Mouse (Mus musculus) liver, embryonic 16.5 days (tissue): ENCODE data around the gene Phf23. TPM values are rescaled to one million over a fixed set of nuclear protein-coding genes. Genes with fewer than 3 reads are reported as not detected.
"Not testable (repeated sequence)": the region's sequence is repeated elsewhere in the genome, so short reads cannot be mapped to it uniquely, and the experiment has no call there.

Experiments used
- ATAC-seq: fragments of 200-750 bp; cut with Nextera tagmentation; 2 replicates; pipeline ENCODE4 v1.8.0; 2017; ENCODE audit warnings: low read depth, mild to moderate bottlenecking, moderate number of reproducible peaks, moderate library complexity
- H3K27ac ChIP-seq: fragments of 300-500 bp; sonication (generic); 2 replicates; pipeline ENCODE4 v1.5.1; 2014; ENCODE audit warnings: mild to moderate bottlenecking, low read length
- H3K27me3 ChIP-seq: fragments of 300-500 bp; sonication (generic); 2 replicates; pipeline ENCODE4 v1.6.1; 2014; ENCODE audit warnings: low read depth, low read length, mixed read lengths; ENCODE audit not compliant: control insufficient read depth, insufficient read depth
- H3K36me3 ChIP-seq: fragments of 300-500 bp; sonication (generic); 2 replicates; pipeline ENCODE4 v1.6.1; 2014; ENCODE audit warnings: mild to moderate bottlenecking; ENCODE audit not compliant: control insufficient read depth, insufficient read depth
- H3K4me1 ChIP-seq: fragments of 300-500 bp; sonication (generic); 2 replicates; pipeline ENCODE4 v1.6.1; 2014; ENCODE audit warnings: low read depth, low read length, mixed read lengths; ENCODE audit not compliant: control insufficient read depth
- H3K4me2 ChIP-seq: fragments of 300-500 bp; sonication (generic); 2 replicates; pipeline ENCODE4 v1.6.1; 2014; ENCODE audit warnings: low read depth, low read length, mixed read lengths
- H3K4me3 ChIP-seq: fragments of 300-500 bp; sonication (generic); 2 replicates; pipeline ENCODE4 v1.5.1; 2014; ENCODE audit warnings: low read depth, mild to moderate bottlenecking, low read length
- H3K9ac ChIP-seq: fragments of 300-500 bp; sonication (generic); 2 replicates; pipeline ENCODE4 v1.6.1; 2014; ENCODE audit warnings: low read depth, low read length
- H3K9me3 ChIP-seq: fragments of 300-500 bp; sonication (generic); replicated peaks from 2 replicates; pipeline ENCODE4 v1.6.1; 2016; ENCODE audit warnings: low read length; ENCODE audit not compliant: control insufficient read depth
- WGBS: fragments of 180-500 bp; shearing (Covaris S2); extraction: QIAGEN DNeasy Blood & Tissue Kit; methylation state at CpG from one replicate; pipeline ENCODE4 v1.1.7; 2014; ENCODE audit not compliant: insufficient replicate concordance; 5-methylcytosine and 5-hydroxymethylcytosine counted together
- polyA plus RNA-seq: library from polyadenylated mRNA; unstranded; fragments of >200 nt; fragmentation: Nextera tagmentation; extraction: Ambion mirVana; gene quantifications from 2 replicates; pipeline ENCODE4 v1.2.1, GENCODE M21; 2015

Gene Phf23
- polyA plus RNA-seq, 1 experiment from 2014 or later = 17.5 TPM

- Histone ChIP-seq H3K4me2 (no peak overlapping the region), H3K9ac (no peak overlapping the region), H3K4me1 (peaks cover 8% of the 10 kb centered on the region), H3K36me3 (no peaks in the 10 kb centered on the region), H3K4me3 (no peak overlapping the region), H3K9me3 (no peaks in the 10 kb centered on the region), H3K27ac (no peak overlapping the region), H3K27me3 (peaks cover 2% of the 10 kb centered on the region; the same call in 1 of the 2 replicates)
- no peak for ATAC-seq
- 32% methylated on average over 11 of the region's 11 CpGs for WGBS
These were observed 42.2 kb upstream of the Phf23 start for GRCm38 (mm10) chr11:69953267-69953915.

- H3K9ac ChIP-seq, H3K27me3 ChIP-seq, H3K4me3 ChIP-seq, ATAC-seq, H3K27ac ChIP-seq, H3K9me3 ChIP-seq, H3K4me1 ChIP-seq, H3K4me2 ChIP-seq, H3K36me3 ChIP-seq: not testable (repeated sequence)
- WGBS = 64% methylated on average over 4 of the region's 4 CpGs
These were observed 40.0 kb upstream of the Phf23 start for GRCm38 (mm10) chr11:69955618-69956017.

DNA sequence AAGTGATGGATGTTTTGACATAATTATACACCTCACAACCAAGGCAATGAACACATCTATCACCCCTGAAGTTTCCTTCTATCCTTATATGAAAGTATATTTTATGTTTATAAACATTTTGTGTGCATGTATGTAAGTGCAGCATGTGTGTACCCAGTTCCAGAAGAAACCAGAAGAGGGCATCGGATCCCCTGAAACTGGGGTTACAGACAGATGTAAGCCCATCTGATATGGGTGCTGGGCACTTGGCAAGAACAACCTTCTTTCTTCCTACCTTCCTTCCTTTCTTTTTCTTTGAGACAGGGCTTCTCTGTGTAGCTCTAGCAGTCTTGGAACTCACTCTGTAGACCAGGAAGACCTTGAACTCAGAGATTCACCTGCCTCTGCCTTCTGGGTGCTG is 39.4 kb upstream of the Phf23 start:
- no peak overlapping the region for H3K4me3 ChIP-seq
- no peak overlapping the region for H3K9ac ChIP-seq
- no peak overlapping the region for H3K4me2 ChIP-seq
- H3K9me3 ChIP-seq = no peaks in the 10 kb centered on the region
- no peak overlapping the region for H3K27ac ChIP-seq
- no peak for ATAC-seq
- WGBS = 52% methylated on average over 1 of the region's 1 CpGs
- H3K36me3 ChIP-seq = no peaks in the 10 kb centered on the region
- H3K27me3 ChIP-seq = peaks cover 4% of the 10 kb centered on the region; the same call in 1 of the 2 replicates
- H3K4me1 ChIP-seq = no peaks in the 10 kb centered on the region

DNA sequence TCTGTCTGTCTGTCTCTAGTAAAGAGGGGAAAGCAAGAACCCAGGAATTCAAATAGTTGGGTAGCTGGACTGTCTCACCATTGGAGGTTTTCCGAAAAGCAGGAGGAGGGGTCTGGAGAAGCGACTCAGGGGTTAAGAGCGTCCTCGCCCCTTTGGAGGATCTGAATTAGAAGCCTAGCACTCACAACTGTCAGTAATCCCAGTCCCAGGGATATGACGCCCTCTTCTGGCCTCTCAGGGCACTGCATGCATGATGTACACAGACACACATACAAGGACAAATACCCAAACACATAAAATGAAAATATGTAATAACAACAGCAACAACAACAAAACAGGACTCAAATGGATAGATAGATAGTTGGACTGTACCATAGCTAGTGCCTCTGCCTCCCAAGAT is 35.0 kb upstream of the Phf23 start:
- ATAC-seq = no peak
- Histone ChIP-seq H3K9me3 (no peaks in the 10 kb centered on the region), H3K4me3 (no peak overlapping the region), H3K4me2 (no peak overlapping the region), H3K9ac (no peak overlapping the region), H3K36me3 (no peaks in the 10 kb centered on the region), H3K4me1 (peaks cover 4% of the 10 kb centered on the region), H3K27me3 (peaks cover 41% of the 10 kb centered on the region), H3K27ac (no peak overlapping the region)
- WGBS = 33% methylated on average over 5 of the region's 5 CpGs

GRCm38 (mm10) chr11:69961841-69962240 is 33.7 kb upstream of the Phf23 start:
- no peak overlapping the region for H3K4me2 ChIP-seq
- no peak overlapping the region for H3K4me3 ChIP-seq
- 7% methylated on average over 5 of the region's 5 CpGs for WGBS
- no peaks in the 10 kb centered on the region for H3K36me3 ChIP-seq
- peaks cover 13% of the 10 kb centered on the region for H3K4me1 ChIP-seq
- peaks cover 54% of the 10 kb centered on the region for H3K27me3 ChIP-seq
- H3K9me3 ChIP-seq = no peaks in the 10 kb centered on the region
- H3K9ac ChIP-seq = no peak overlapping the region
- ATAC-seq = no peak
- no peak overlapping the region for H3K27ac ChIP-seq

GRCm38 (mm10) chr11:69964650-69965270 is 30.8 kb upstream of the Phf23 start, which contains the start of gene Cldn7:
TSS of gene Cldn7 (plus strand) at chr11:69964779.
- H3K4me2 ChIP-seq = peak within 1 kb of the TSS; percentile 41
- H3K9ac ChIP-seq = no peak within 1 kb of the TSS
- no peaks in the 10 kb centered on the region for H3K9me3 ChIP-seq
- H3K27ac ChIP-seq = no peak within 1 kb of the TSS
- peaks cover 14% of the 10 kb centered on the region for H3K4me1 ChIP-seq
- WGBS = 10% methylated on average over 24 of the region's 24 CpGs
- H3K27me3 ChIP-seq = peaks cover 62% of the 10 kb centered on the region
- peak within 1 kb of the TSS; percentile 34; the same call in 1 of the 2 replicates for H3K4me3 ChIP-seq
- H3K36me3 ChIP-seq = peaks cover 4% of the 10 kb centered on the region; the same call in 1 of the 2 replicates
- no peak for ATAC-seq

- H3K9ac ChIP-seq = no peak overlapping the region
- peaks cover 4% of the 10 kb centered on the region; the same call in 1 of the 2 replicates for H3K36me3 ChIP-seq
- H3K9me3 ChIP-seq = no peaks in the 10 kb centered on the region
- ATAC-seq = no peak
- peaks cover 14% of the 10 kb centered on the region for H3K4me1 ChIP-seq
- H3K4me2 ChIP-seq = peak overlapping the region; percentile 41
- no peak overlapping the region for H3K27ac ChIP-seq
- H3K27me3 ChIP-seq = peaks cover 62% of the 10 kb centered on the region
- peak overlapping the region; percentile 34 for H3K4me3 ChIP-seq
- 4% methylated on average over 47 of the region's 49 CpGs for WGBS
These were observed 30.1 kb upstream of the Phf23 start for GRCm38 (mm10) chr11:69965271-69966005.

DNA sequence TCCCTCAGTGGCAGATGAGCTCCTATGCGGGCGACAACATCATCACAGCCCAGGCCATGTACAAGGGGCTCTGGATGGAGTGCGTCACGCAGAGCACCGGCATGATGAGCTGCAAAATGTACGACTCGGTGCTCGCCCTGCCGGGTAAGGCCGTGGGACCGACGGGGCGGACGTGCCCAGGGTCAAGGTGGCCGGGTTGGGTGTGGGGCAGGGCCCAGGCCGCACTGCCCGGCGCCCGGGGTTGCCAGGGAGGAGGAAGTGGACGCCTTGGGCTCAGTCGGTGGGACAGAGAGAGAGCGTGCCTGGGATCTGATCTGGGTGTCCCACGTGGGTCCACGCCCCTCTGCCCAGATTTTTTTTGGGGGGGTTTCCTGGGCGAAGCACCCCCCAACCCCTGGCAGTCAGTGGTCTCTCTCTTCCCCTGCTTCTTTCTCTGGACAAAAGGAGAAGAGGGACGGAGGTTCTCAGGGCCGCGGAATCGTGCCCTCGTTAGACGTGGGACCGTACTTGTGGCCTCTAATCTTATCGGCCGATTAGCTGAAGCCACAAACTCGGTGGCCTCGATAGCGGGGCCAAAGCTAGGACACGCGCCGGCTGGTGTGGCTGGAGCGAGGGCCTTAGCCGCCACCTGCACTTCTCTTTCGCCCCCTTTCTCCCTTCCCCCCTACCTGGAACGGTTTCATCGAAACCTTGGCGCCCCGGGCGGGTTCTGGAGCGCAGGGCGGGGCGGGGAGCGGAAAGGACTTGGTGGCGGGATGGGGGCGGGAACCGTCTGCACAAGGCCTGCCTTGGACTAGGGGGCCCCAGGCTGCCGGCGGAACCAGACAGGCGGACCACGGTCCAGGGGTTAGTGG is 29.3 kb upstream of the Phf23 start:
- Histone ChIP-seq H3K27ac (no peak overlapping the region), H3K4me2 (peak overlapping the region; percentile 59), H3K4me3 (peak overlapping the region; percentile 44), H3K9ac (no peak overlapping the region), H3K4me1 (peaks cover 14% of the 10 kb centered on the region), H3K9me3 (no peaks in the 10 kb centered on the region), H3K27me3 (peaks cover 62% of the 10 kb centered on the region), H3K36me3 (peaks cover 4% of the 10 kb centered on the region; the same call in 1 of the 2 replicates)
- peak; percentile 64 for ATAC-seq
- 1% methylated on average over 58 of the region's 59 CpGs for WGBS
